Mouse (Mus musculus) midbrain, embryonic 15.5 days (tissue): ENCODE measurements around the gene Pdk1. TPM values are rescaled to one million over a fixed set of nuclear protein-coding genes. Genes with fewer than 3 reads are reported as not detected.

ENCODE experiments used
- polyA plus RNA-seq: library from polyadenylated mRNA; unstranded; fragments of >200 nt; fragmentation: Nextera tagmentation; extraction: Ambion mirVana; gene quantifications from 2 replicates; pipeline ENCODE4 v1.2.1, GENCODE M21; 2015

Pdk1 gene
- polyA plus RNA-seq, 1 experiment from 2014 or later, result 23.9 TPM

Other genes with a start within 250 kb of the Pdk1 start
- 18.6 and 19.2 TPM in 2 replicates for gene Itga6, start 127.6 kb upstream of the Pdk1 start, polyA plus RNA-seq
- 36.9 and 42.9 TPM in 2 replicates for gene Rapgef4, start 108.0 kb downstream of the Pdk1 start, polyA plus RNA-seq